Comparison of ENCODE assay signal across 1 mouse cellular context in genomic region chr6:90461181-90461580, GRCm38 (mm10).
TF ChIP-seq lines count a peak whose summit lies in the region.

No protein-coding gene starts in this region.

TF ChIP-seq in ES-E14, 5 proteins besides CTCF, POLR2A, EP300 and RAD21 (continued from another document):
- TF ChIP-seq CHD2 (IDR thresholded peaks at IDR 0.05; ENCODE audit: low read depth, low read length): no peak
